Mouse (Mus musculus): ENCODE results near the gene Usp37. TPM values are rescaled to one million over a fixed set of nuclear protein-coding genes. Genes with fewer than 3 reads are reported as not detected.
"Not testable (repeated sequence)": the region's sequence is repeated elsewhere in the genome, so short reads cannot be mapped to it uniquely, and the experiment has no call there.

Usp37 gene
- polyA plus RNA-seq, 1 experiment from 2014 or later, result 44.2 TPM

DNA sequence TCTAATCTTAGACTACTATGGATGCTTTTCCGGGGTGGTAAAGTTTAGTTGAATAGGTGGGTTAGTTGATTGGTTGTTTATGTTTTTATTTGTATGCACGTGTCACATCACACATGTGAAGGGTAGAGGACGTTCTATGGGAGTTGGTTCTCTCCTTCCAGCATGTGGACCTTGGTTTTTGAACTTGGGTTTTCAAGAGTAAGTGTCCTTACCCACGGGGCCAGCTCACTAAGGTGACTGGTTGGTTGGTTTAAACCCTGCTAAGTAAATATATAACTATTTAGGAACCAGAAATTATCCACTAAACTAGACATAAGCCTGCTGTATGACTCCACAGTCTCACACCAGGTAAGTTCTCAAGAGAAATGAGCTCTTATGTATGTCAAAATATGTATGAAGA lies 19.3 kb downstream of the Usp37 start:
- Histone ChIP-seq H3K9me3 (no peaks in the 10 kb centered on the region), H3K27ac (no peak overlapping the region), H3K36me3 (replicated peaks) (peaks cover 90% of the 10 kb centered on the region), H3K4me1 (no peaks in the 10 kb centered on the region), H3K27me3 (no peaks in the 10 kb centered on the region), H3K4me2 (no peak overlapping the region), H3K4me3 (replicated peaks) (no peak overlapping the region), H3K9ac (no peak overlapping the region)
- 90% methylated on average over 4 of the region's 4 CpGs for WGBS
- ATAC-seq (ENCODE audit: low FRiP score), result no peak

- Histone ChIP-seq H3K4me3 (replicated peaks) (no peak overlapping the region), H3K4me2 (no peak overlapping the region), H3K27me3 (no peaks in the 10 kb centered on the region), H3K4me1 (no peaks in the 10 kb centered on the region), H3K9ac (no peak overlapping the region), H3K9me3 (no peaks in the 10 kb centered on the region), H3K27ac (no peak overlapping the region), H3K36me3 (replicated peaks) (peaks cover 70% of the 10 kb centered on the region)
- no peak for ATAC-seq (ENCODE audit: low FRiP score)
These were observed 24.2 kb downstream of the Usp37 start for GRCm38 (mm10) chr1:74519875-74520274.

DNA sequence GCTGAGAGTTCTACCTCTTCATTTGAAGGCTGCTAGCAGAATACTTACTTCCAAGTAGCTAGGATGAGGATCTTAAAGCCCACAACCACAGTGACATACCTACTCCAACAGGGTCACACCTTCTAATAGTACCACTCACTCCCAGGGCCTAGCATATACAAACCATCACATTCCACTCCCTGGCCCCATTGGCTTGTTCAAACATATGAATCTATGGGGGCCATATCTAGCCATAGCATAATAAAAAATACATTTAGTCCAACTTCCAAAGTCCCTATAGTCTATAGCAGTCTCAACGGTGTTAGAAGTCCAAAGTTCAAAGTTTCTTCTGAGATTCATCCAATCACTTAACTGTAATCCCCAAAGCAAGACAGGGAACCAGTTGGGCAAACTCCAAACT lies 31.1 kb downstream of the Usp37 start:
- WGBS, result 98% methylated on average over 1 of the region's 1 CpGs
- not testable (repeated sequence) for H3K4me1 ChIP-seq

GRCm38 (mm10) chr1:74511306-74511705 lies 32.8 kb downstream of the Usp37 start:
- H3K36me3 ChIP-seq (replicated peaks), result peaks cover 19% of the 10 kb centered on the region; the same call in 1 of the 2 replicates
- ATAC-seq (ENCODE audit: low FRiP score), result no peak
- 99% methylated on average over 5 of the region's 5 CpGs for WGBS

More for the DNA sequence above, 31.1 kb downstream of the Usp37 start:
- not testable (repeated sequence) for H3K9ac ChIP-seq; H3K4me2 ChIP-seq; H3K4me3 ChIP-seq (replicated peaks); H3K27ac ChIP-seq; H3K9me3 ChIP-seq; H3K27me3 ChIP-seq; ATAC-seq (ENCODE audit: low FRiP score)
- H3K36me3 ChIP-seq (replicated peaks), result peaks cover 28% of the 10 kb centered on the region

DNA sequence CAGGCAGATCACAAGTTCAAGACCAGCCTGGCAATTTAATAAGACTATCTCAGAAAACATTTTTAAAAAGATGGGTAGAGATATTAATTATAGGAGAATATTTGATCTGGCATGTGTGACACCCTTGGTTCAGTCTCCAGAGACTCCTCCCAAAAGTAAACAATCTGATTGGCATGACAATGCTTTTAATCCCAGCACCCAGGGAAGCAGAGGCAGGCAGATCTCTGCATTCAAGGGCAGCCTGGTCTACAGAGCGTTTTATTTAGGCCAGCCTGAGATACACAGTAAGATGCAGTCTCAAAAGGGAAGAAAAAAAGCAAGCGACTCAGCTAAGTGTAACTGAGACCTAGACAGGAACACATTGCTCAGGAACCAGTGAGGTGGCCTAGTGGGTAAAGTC lies 36.3 kb downstream of the Usp37 start:
- Histone ChIP-seq H3K36me3 (replicated peaks) (peaks cover 7% of the 10 kb centered on the region; the same call in 1 of the 2 replicates), H3K9me3 (no peaks in the 10 kb centered on the region), H3K4me2 (peak overlapping the region; percentile 87), H3K27ac (no peak overlapping the region), H3K9ac (no peak overlapping the region), H3K27me3 (no peaks in the 10 kb centered on the region), H3K4me3 (replicated peaks) (peak overlapping the region; percentile 88), H3K4me1 (peaks cover 31% of the 10 kb centered on the region)
- 88% methylated on average over 2 of the region's 2 CpGs for WGBS
- ATAC-seq (ENCODE audit: low FRiP score), result no peak

More at GRCm38 (mm10) chr1:74511306-74511705, 32.8 kb downstream of the Usp37 start:
- H3K9me3 ChIP-seq, result no peaks in the 10 kb centered on the region
- no peak overlapping the region for H3K27ac ChIP-seq
- peaks cover 22% of the 10 kb centered on the region for H3K4me1 ChIP-seq
- no peak overlapping the region for H3K9ac ChIP-seq
- H3K4me3 ChIP-seq (replicated peaks), result no peak overlapping the region
- H3K4me2 ChIP-seq, result no peak overlapping the region
- no peaks in the 10 kb centered on the region for H3K27me3 ChIP-seq

DNA sequence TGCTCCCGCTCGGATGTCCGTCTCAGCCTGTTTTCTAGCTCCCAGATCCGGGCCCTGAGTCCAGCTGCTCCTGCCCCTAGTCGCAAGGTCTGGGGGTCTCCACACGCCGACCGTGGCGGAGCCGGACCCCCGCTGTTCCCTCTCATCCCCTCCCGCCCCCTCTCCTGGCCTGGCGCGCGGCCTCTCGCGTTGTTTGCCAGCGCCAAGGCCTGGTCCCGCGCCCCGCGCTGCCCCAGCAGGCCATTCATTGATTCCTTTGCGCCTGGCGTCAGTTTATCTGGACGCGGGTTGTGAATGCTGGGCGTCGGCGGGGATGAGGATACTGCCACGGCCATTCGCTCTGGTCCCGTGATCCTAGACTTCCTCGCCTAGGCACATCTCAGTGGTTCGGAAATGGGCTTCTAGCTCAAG lies 37.6 kb downstream of the Usp37 start:
- Histone ChIP-seq H3K4me2 (peak overlapping the region; percentile 87), H3K4me3 (replicated peaks) (peak overlapping the region; percentile 88), H3K9me3 (no peaks in the 10 kb centered on the region), H3K4me1 (peaks cover 31% of the 10 kb centered on the region), H3K27me3 (no peaks in the 10 kb centered on the region), H3K27ac (peak overlapping the region; percentile 93), H3K36me3 (replicated peaks) (peaks cover 3% of the 10 kb centered on the region; the same call in 1 of the 2 replicates), H3K9ac (peak overlapping the region; percentile 89)
- 0% methylated on average over 34 of the region's 34 CpGs for WGBS
- ATAC-seq (ENCODE audit: low FRiP score), result peak; percentile 55; the same call in 1 of the 2 replicates

GRCm38 (mm10) chr1:74505721-74506464 lies 38.2 kb downstream of the Usp37 start, which contains the start of gene Cnot9:
Gene Cnot9 (plus strand): TSS chr1:74506058.
- no peaks in the 10 kb centered on the region for H3K36me3 ChIP-seq (replicated peaks)
- peaks cover 31% of the 10 kb centered on the region for H3K4me1 ChIP-seq
- ATAC-seq (ENCODE audit: low FRiP score), result peak; percentile 99
- H3K4me3 ChIP-seq (replicated peaks), result peak within 1 kb of the TSS; percentile 88
- H3K9ac ChIP-seq, result peak within 1 kb of the TSS; percentile 89
- H3K27me3 ChIP-seq, result no peaks in the 10 kb centered on the region
- under 1% methylated on average over 62 of the region's 64 CpGs for WGBS
- peak within 1 kb of the TSS; percentile 87 for H3K4me2 ChIP-seq
- no peaks in the 10 kb centered on the region for H3K9me3 ChIP-seq
- peak within 1 kb of the TSS; percentile 93 for H3K27ac ChIP-seq

DNA sequence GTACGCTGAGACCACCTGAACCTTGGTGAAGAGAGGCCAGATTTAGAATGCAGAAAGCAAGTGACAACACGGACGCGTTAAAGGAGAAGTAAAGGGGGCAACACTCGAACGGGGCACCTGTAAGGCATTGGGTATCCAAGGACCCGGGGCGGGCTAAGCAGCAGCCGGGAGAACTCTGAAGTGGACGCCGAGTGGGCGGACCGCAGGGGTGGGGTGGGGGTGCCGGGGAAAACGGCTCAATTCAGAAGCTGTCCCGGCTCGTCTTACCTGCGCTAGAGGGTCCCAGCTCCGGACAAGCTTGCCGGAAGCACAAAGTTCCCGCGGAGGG lies 38.7 kb downstream of the Usp37 start:
- H3K4me3 ChIP-seq (replicated peaks), result peak overlapping the region; percentile 88
- peaks cover 31% of the 10 kb centered on the region for H3K4me1 ChIP-seq
- peak overlapping the region; percentile 87 for H3K4me2 ChIP-seq
- H3K9ac ChIP-seq, result peak overlapping the region; percentile 88
- H3K9me3 ChIP-seq, result no peaks in the 10 kb centered on the region
- ATAC-seq (ENCODE audit: low FRiP score), result no peak
- under 1% methylated on average over 22 of the region's 22 CpGs for WGBS
- H3K36me3 ChIP-seq (replicated peaks), result no peaks in the 10 kb centered on the region
- H3K27ac ChIP-seq, result peak overlapping the region; percentile 78
- no peaks in the 10 kb centered on the region for H3K27me3 ChIP-seq

GRCm38 (mm10) chr1:74501106-74501505 lies 43.0 kb downstream of the Usp37 start:
- Histone ChIP-seq H3K36me3 (replicated peaks) (peaks cover 2% of the 10 kb centered on the region; the same call in 1 of the 2 replicates), H3K4me3 (replicated peaks) (no peak overlapping the region), H3K27me3 (no peaks in the 10 kb centered on the region), H3K27ac (no peak overlapping the region), H3K4me2 (no peak overlapping the region), H3K9me3 (no peaks in the 10 kb centered on the region), H3K9ac (no peak overlapping the region), H3K4me1 (peaks cover 10% of the 10 kb centered on the region)
- WGBS, result 92% methylated on average over 1 of the region's 1 CpGs
- no peak for ATAC-seq (ENCODE audit: low FRiP score)

DNA sequence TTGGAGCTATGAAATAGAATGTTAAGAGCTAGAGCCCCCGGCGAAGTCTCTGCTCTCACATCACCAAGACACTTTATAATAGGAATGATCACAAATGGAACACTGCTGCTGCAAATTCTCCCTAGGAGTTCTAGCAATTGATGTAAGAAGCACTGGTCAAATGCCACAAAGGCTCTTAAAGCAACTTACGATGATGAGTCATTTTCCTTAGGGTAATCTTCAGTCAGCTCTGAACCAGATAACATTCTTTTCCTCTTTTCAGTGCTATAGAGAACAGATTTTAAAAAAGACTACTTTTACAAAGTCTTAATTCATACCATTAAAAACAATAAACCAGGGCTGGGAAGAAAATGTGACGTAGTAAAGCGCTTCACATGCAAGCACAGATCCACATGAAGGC lies 58.3 kb downstream of the Usp37 start:
- Histone ChIP-seq H3K4me1 (no peaks in the 10 kb centered on the region), H3K36me3 (replicated peaks) (peaks cover 71% of the 10 kb centered on the region), H3K4me2 (no peak overlapping the region), H3K27ac (no peak overlapping the region), H3K9me3 (no peaks in the 10 kb centered on the region), H3K27me3 (no peaks in the 10 kb centered on the region), H3K9ac (no peak overlapping the region), H3K4me3 (replicated peaks) (no peak overlapping the region)
- ATAC-seq (ENCODE audit: low FRiP score), result no peak
- 96% methylated on average over 5 of the region's 5 CpGs for WGBS

DNA sequence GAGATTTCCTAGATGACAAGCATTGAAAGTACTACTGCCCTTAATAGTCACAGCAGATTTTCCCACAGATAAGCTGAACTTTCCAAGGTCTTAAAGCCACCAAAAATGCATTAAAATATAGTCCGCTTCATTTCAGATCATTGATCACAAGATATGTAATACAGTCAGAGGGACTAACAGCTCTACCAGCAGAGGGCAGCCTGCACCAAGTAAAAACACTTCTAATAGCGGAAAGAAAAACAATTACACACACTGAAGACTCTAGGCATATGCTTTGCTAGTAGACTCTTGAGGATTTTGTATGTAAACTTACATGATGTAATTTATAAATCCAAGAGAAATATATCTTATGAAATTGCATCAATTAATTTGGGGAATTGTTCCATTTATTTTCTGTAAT lies 83.8 kb downstream of the Usp37 start:
- H3K27me3 ChIP-seq, result no peaks in the 10 kb centered on the region
- no peak overlapping the region for H3K27ac ChIP-seq
- H3K9me3 ChIP-seq, result no peaks in the 10 kb centered on the region
- H3K4me1 ChIP-seq, result no peaks in the 10 kb centered on the region
- WGBS, result 73% methylated on average over 2 of the region's 2 CpGs
- peaks cover 50% of the 10 kb centered on the region for H3K36me3 ChIP-seq (replicated peaks)
- ATAC-seq (ENCODE audit: low FRiP score), result no peak
- no peak overlapping the region for H3K4me3 ChIP-seq (replicated peaks)
- H3K4me2 ChIP-seq, result no peak overlapping the region
- H3K9ac ChIP-seq, result no peak overlapping the region

- H3K9me3 ChIP-seq, result no peaks in the 10 kb centered on the region
- H3K27ac ChIP-seq, result no peak overlapping the region
- ATAC-seq (ENCODE audit: low FRiP score), result no peak
- H3K4me1 ChIP-seq, result no peaks in the 10 kb centered on the region
- no peaks in the 10 kb centered on the region for H3K27me3 ChIP-seq
- H3K36me3 ChIP-seq (replicated peaks), result peaks cover 77% of the 10 kb centered on the region
- H3K9ac ChIP-seq, result no peak overlapping the region
- no peak overlapping the region for H3K4me3 ChIP-seq (replicated peaks)
- H3K4me2 ChIP-seq, result no peak overlapping the region
- 62% methylated on average over 4 of the region's 4 CpGs for WGBS
These were observed 91.5 kb downstream of the Usp37 start for GRCm38 (mm10) chr1:74452611-74453045.

DNA sequence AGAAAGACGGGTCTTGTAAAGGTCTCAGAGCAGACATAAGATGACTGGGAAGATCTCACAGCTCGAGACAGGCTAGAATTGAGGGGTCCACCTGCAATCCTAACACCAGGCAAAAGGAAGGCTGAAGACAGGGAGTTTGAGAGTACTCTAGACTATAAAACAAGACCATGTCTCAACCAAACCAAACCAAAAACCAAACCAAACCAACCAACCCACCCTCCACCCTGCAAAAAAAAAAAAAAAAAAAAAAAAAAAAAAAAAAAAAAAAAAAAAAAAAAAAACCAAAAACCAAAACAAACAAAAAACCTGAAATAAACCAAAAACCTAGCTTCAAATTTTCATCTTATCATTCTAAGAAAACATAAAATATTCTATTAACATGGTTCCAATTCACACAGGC lies 99.5 kb downstream of the Usp37 start:
- Histone ChIP-seq H3K27me3 (no peaks in the 10 kb centered on the region), H3K36me3 (replicated peaks) (peaks cover 73% of the 10 kb centered on the region), H3K9me3 (no peaks in the 10 kb centered on the region), H3K9ac (no peak overlapping the region), H3K4me3 (replicated peaks) (no peak overlapping the region), H3K27ac (no peak overlapping the region), H3K4me2 (no peak overlapping the region), H3K4me1 (no peaks in the 10 kb centered on the region)
- no peak for ATAC-seq (ENCODE audit: low FRiP score)
- 96% methylated on average over 2 of the region's 2 CpGs for WGBS

Data from forebrain, embryonic 12.5 days (tissue).